Mouse (Mus musculus) lung, adult 2 months (tissue): ENCODE measurements around the gene Wdr74. TPM values are rescaled to one million over a fixed set of nuclear protein-coding genes. Genes with fewer than 3 reads are reported as not detected.

ENCODE experiments used
- DNase-seq: peaks from one replicate; pipeline ENCODE4 v3.0.0; 2022
- H3K4me1 ChIP-seq: fragments of 200-500 bp; 2 replicates; pipeline ENCODE4 v1.6.1; 2011; ENCODE audit warnings: low read length; ENCODE audit not compliant: control insufficient read depth, insufficient read depth
- H3K4me3 ChIP-seq: fragments of 200-500 bp; replicated peaks from 2 replicates; pipeline ENCODE3; 2011; ENCODE audit warnings: low read depth, mild to moderate bottlenecking, control low read depth, low read length; ENCODE audit errors: extremely low read depth
- CTCF ChIP-seq: fragments of 200-500 bp; IDR thresholded peaks from 2 replicates; pipeline ENCODE4 v1.5.1; 2011; ENCODE audit warnings: mild to moderate bottlenecking, low read length, control low read depth; ENCODE audit not compliant: insufficient read depth
- POLR2A ChIP-seq: fragments of 200-500 bp; IDR thresholded peaks from 2 replicates; pipeline ENCODE4 v1.6.1; 2011; ENCODE audit warnings: low read depth, mild to moderate bottlenecking, control low read depth, low read length, borderline replicate concordance; ENCODE audit errors: extremely low read depth
- WGBS: fragments of 180-500 bp; shearing (Covaris S2); methylation state at CpG from one replicate; pipeline ENCODE4 v1.1.7; 2018; 5-methylcytosine and 5-hydroxymethylcytosine counted together
- polyA plus RNA-seq: library from polyadenylated mRNA; depleted of rRNA; stranded (reverse); fragments of >200 nt; gene quantifications from 2 replicates; pipeline ENCODE4 v1.2.3, GENCODE M21; 2012

Gene Wdr74
- polyA plus RNA-seq, 1 experiment: 21.3 TPM

- 75% methylated on average over 8 of the region's 8 CpGs for WGBS
- DNase-seq: no peak
- no peak for TF ChIP-seq CTCF
- TF ChIP-seq POLR2A: no peak
- H3K4me1 ChIP-seq: peaks cover 19% of the 10 kb centered on the region
- no peak overlapping the region for H3K4me3 ChIP-seq
Observed at GRCm38 (mm10) chr19:8708954-8709353, 26.7 kb upstream of the Wdr74 start.

GRCm38 (mm10) chr19:8710057-8710456, 25.6 kb upstream of the Wdr74 start:
- WGBS: 54% methylated on average over 2 of the region's 2 CpGs
- Histone ChIP-seq H3K4me3 (no peak overlapping the region), H3K4me1 (peaks cover 19% of the 10 kb centered on the region)
- TF ChIP-seq POLR2A (no peak), CTCF (no peak)
- no peak for DNase-seq

GRCm38 (mm10) chr19:8711506-8711905, 24.1 kb upstream of the Wdr74 start:
- peak overlapping the region; percentile 69 for H3K4me3 ChIP-seq

GRCm38 (mm10) chr19:8711949-8712869, 23.4 kb upstream of the Wdr74 start:
- DNase-seq: no peak
- peaks cover 16% of the 10 kb centered on the region for H3K4me1 ChIP-seq
- WGBS: 21% methylated on average over 10 of the region's 10 CpGs
- peak overlapping the region; percentile 84 for H3K4me3 ChIP-seq
- TF ChIP-seq CTCF: no peak
- TF ChIP-seq POLR2A: no peak

More at GRCm38 (mm10) chr19:8711506-8711905, 24.1 kb upstream of the Wdr74 start:
- TF ChIP-seq CTCF (no peak), POLR2A (no peak)
- DNase-seq: no peak
- WGBS: 18% methylated on average over 4 of the region's 4 CpGs
- H3K4me1 ChIP-seq: peaks cover 16% of the 10 kb centered on the region

GRCm38 (mm10) chr19:8712870-8713305, 22.7 kb upstream of the Wdr74 start:
- H3K4me3 ChIP-seq: peak overlapping the region; percentile 84
- TF ChIP-seq POLR2A: peak; percentile 7; the same call in 1 of the 2 replicates
- no peak for TF ChIP-seq CTCF
- under 1% methylated on average over 13 of the region's 13 CpGs for whole genome bisulfite sequencing
- peak; percentile 80 for DNase-seq
- H3K4me1 ChIP-seq: peaks cover 16% of the 10 kb centered on the region

- H3K4me3 ChIP-seq: peak overlapping the region; percentile 84
- under 1% methylated on average over 51 of the region's 51 CpGs for WGBS
- TF ChIP-seq CTCF (peak; percentile 57), POLR2A (peak; percentile 99)
- DNase-seq: peak; percentile 91
- H3K4me1 ChIP-seq: peaks cover 16% of the 10 kb centered on the region
Observed at GRCm38 (mm10) chr19:8713306-8713996, 22.2 kb upstream of the Wdr74 start.

- TF ChIP-seq CTCF (no peak), POLR2A (no peak)
- Histone ChIP-seq H3K4me1 (peaks cover 12% of the 10 kb centered on the region), H3K4me3 (peak overlapping the region; percentile 84)
- no peak for DNase-seq
- 8% methylated on average over 13 of the region's 13 CpGs for WGBS
Observed at GRCm38 (mm10) chr19:8713997-8714652, 21.5 kb upstream of the Wdr74 start.

GRCm38 (mm10) chr19:8714653-8715481, 20.8 kb upstream of the Wdr74 start:
- DNase-seq: no peak
- WGBS: 57% methylated on average over 10 of the region's 10 CpGs
- TF ChIP-seq CTCF (no peak), POLR2A (no peak)
- H3K4me1 ChIP-seq: peaks cover 9% of the 10 kb centered on the region; the same call in 1 of the 2 replicates
- no peak overlapping the region for H3K4me3 ChIP-seq
